Mouse (Mus musculus) lung, embryonic 14.5 days (tissue): ENCODE measurements around the gene Slc38a9. TPM values are rescaled to one million over a fixed set of nuclear protein-coding genes. Genes with fewer than 3 reads are reported as not detected.

ENCODE experiments used
- ATAC-seq: fragments of 200-750 bp; cut with Nextera tagmentation; 2 replicates; pipeline ENCODE4 v1.8.0; 2017; ENCODE audit warnings: mild to moderate bottlenecking, moderate TSS enrichment, moderate library complexity; ENCODE audit not compliant: insufficient read depth
- DNase-seq: peaks from one replicate; pipeline ENCODE4 v3.0.0-alpha.2; 2015
- H3K27ac ChIP-seq: fragments of 300-500 bp; sonication (generic); 2 replicates; pipeline ENCODE4 v1.5.1; 2014; ENCODE audit warnings: low read depth, mild to moderate bottlenecking, moderate library complexity
- H3K27me3 ChIP-seq: fragments of 300-500 bp; sonication (generic); 2 replicates; pipeline ENCODE4 v1.6.1; 2014; ENCODE audit warnings: low read length, control low read depth; ENCODE audit not compliant: insufficient read depth
- H3K36me3 ChIP-seq: fragments of 300-500 bp; sonication (generic); 2 replicates; pipeline ENCODE4 v1.6.1; 2014; ENCODE audit warnings: control low read depth; ENCODE audit not compliant: insufficient read depth
- H3K4me1 ChIP-seq: fragments of 300-500 bp; sonication (generic); 2 replicates; pipeline ENCODE4 v1.6.1; 2014; ENCODE audit warnings: antibody characterized with exemption, control low read depth; ENCODE audit not compliant: insufficient read depth
- H3K4me2 ChIP-seq: fragments of 300-500 bp; sonication (generic); 2 replicates; pipeline ENCODE4 v1.6.1; 2014; ENCODE audit warnings: mild to moderate bottlenecking
- H3K4me3 ChIP-seq: fragments of 300-500 bp; sonication (generic); 2 replicates; pipeline ENCODE4 v1.5.1; 2014; ENCODE audit warnings: low read depth, low read length
- H3K9ac ChIP-seq: fragments of 300-500 bp; sonication (generic); 2 replicates; pipeline ENCODE4 v1.6.1; 2014
- H3K9me3 ChIP-seq: fragments of 300-500 bp; sonication (generic); 2 replicates; pipeline ENCODE4 v1.6.1; 2016; ENCODE audit warnings: low read depth, low read length, control low read depth
- CTCF ChIP-seq: IDR thresholded peaks from 2 replicates; pipeline ENCODE4 v1.5.1; 2016; ENCODE audit warnings: antibody characterized with exemption, low read depth
- WGBS: fragments of 180-500 bp; shearing (Covaris S2); extraction: QIAGEN DNeasy Blood & Tissue Kit; methylation state at CpG from one replicate; pipeline ENCODE4 v1.1.7; 2014; 5-methylcytosine and 5-hydroxymethylcytosine counted together
- polyA plus RNA-seq: library from polyadenylated mRNA; unstranded; fragments of >200 nt; fragmentation: Nextera tagmentation; extraction: Ambion mirVana; gene quantifications from 2 replicates; pipeline ENCODE4 v1.2.1, GENCODE M21; 2014

The Slc38a9 gene
- polyA plus RNA-seq, 1 experiment from 2014 or later = 13.1 TPM

GRCm38 (mm10) chr13:112752309-112752975, 91.9 kb downstream of the Slc38a9 start:
- H3K4me3 ChIP-seq = no peak overlapping the region
- no peaks in the 10 kb centered on the region for H3K27me3 ChIP-seq
- H3K36me3 ChIP-seq = no peaks in the 10 kb centered on the region
- H3K9me3 ChIP-seq = no peaks in the 10 kb centered on the region
- peaks cover 26% of the 10 kb centered on the region for H3K4me1 ChIP-seq
- ATAC-seq = no peak
- no peak for TF ChIP-seq CTCF
- no peak for DNase-seq
- H3K9ac ChIP-seq = no peak overlapping the region
- WGBS = 67% methylated on average over 11 of the region's 11 CpGs
- H3K27ac ChIP-seq = peak overlapping the region; percentile 87
- no peak overlapping the region for H3K4me2 ChIP-seq

GRCm38 (mm10) chr13:112753522-112753921, 93.0 kb downstream of the Slc38a9 start:
- Histone ChIP-seq H3K9ac (no peak overlapping the region), H3K27ac (0 out of 2 replicates have a peak overlapping the region, but pooled peaks have one; percentile 34), H3K4me2 (no peak overlapping the region), H3K36me3 (no peaks in the 10 kb centered on the region), H3K4me1 (peaks cover 26% of the 10 kb centered on the region), H3K9me3 (no peaks in the 10 kb centered on the region), H3K27me3 (no peaks in the 10 kb centered on the region), H3K4me3 (no peak overlapping the region)
- 75% methylated on average over 9 of the region's 9 CpGs for WGBS
- TF ChIP-seq CTCF = no peak
- DNase-seq = peak; percentile 48
- no peak for ATAC-seq

GRCm38 (mm10) chr13:112754871-112755270, 94.3 kb downstream of the Slc38a9 start:
- DNase-seq (no peak), ATAC-seq (no peak)

GRCm38 (mm10) chr13:112755507-112756010, 95.0 kb downstream of the Slc38a9 start:
- WGBS = 33% methylated on average over 11 of the region's 11 CpGs
- no peak overlapping the region for H3K9ac ChIP-seq

More at GRCm38 (mm10) chr13:112754871-112755270, 94.3 kb downstream of the Slc38a9 start:
- peaks cover 27% of the 10 kb centered on the region for H3K4me1 ChIP-seq
- TF ChIP-seq CTCF = no peak
- no peaks in the 10 kb centered on the region for H3K9me3 ChIP-seq
- no peak overlapping the region for H3K4me2 ChIP-seq
- H3K4me3 ChIP-seq = no peak overlapping the region
- 57% methylated on average over 4 of the region's 4 CpGs for WGBS
- peak overlapping the region; percentile 75; the same call in 1 of the 2 replicates for H3K27ac ChIP-seq
- no peaks in the 10 kb centered on the region for H3K27me3 ChIP-seq
- no peaks in the 10 kb centered on the region for H3K36me3 ChIP-seq
- H3K9ac ChIP-seq = no peak overlapping the region

GRCm38 (mm10) chr13:112757395-112757794, 96.8 kb downstream of the Slc38a9 start:
- WGBS = 77% methylated on average over 9 of the region's 9 CpGs
- no peak for TF ChIP-seq CTCF
- no peak for ATAC-seq
- Histone ChIP-seq H3K36me3 (no peaks in the 10 kb centered on the region), H3K9me3 (no peaks in the 10 kb centered on the region), H3K4me2 (no peak overlapping the region), H3K4me3 (no peak overlapping the region), H3K27ac (no peak overlapping the region), H3K9ac (no peak overlapping the region), H3K27me3 (no peaks in the 10 kb centered on the region), H3K4me1 (peaks cover 14% of the 10 kb centered on the region; the same call in 1 of the 2 replicates)
- DNase-seq = no peak

More at GRCm38 (mm10) chr13:112755507-112756010, 95.0 kb downstream of the Slc38a9 start:
- Histone ChIP-seq H3K27ac (peak overlapping the region; percentile 75), H3K4me2 (peak overlapping the region; percentile 21), H3K27me3 (no peaks in the 10 kb centered on the region), H3K36me3 (no peaks in the 10 kb centered on the region), H3K4me3 (no peak overlapping the region), H3K9me3 (no peaks in the 10 kb centered on the region), H3K4me1 (peaks cover 29% of the 10 kb centered on the region)
- ATAC-seq (peak; percentile 56; the same call in 1 of the 2 replicates), DNase-seq (peak; percentile 63)
- TF ChIP-seq CTCF = no peak

GRCm38 (mm10) chr13:112758546-112759090, 98.1 kb downstream of the Slc38a9 start:
- no peak for DNase-seq
- H3K4me1 ChIP-seq = peaks cover 10% of the 10 kb centered on the region; the same call in 1 of the 2 replicates
- no peak for TF ChIP-seq CTCF
- H3K4me2 ChIP-seq = no peak overlapping the region
- H3K4me3 ChIP-seq = no peak overlapping the region
- 85% methylated on average over 6 of the region's 6 CpGs for WGBS
- H3K27ac ChIP-seq = no peak overlapping the region
- no peaks in the 10 kb centered on the region for H3K36me3 ChIP-seq
- ATAC-seq = no peak
- H3K9me3 ChIP-seq = no peaks in the 10 kb centered on the region
- no peaks in the 10 kb centered on the region for H3K27me3 ChIP-seq
- H3K9ac ChIP-seq = no peak overlapping the region

GRCm38 (mm10) chr13:112759364-112759763, 98.8 kb downstream of the Slc38a9 start:
- WGBS = 83% methylated on average over 9 of the region's 9 CpGs
- Histone ChIP-seq H3K4me1 (peaks cover 14% of the 10 kb centered on the region), H3K27ac (no peak overlapping the region)

More at GRCm38 (mm10) chr13:112759364-112759763, 98.8 kb downstream of the Slc38a9 start:
- DNase-seq (no peak), ATAC-seq (no peak)
- no peak for TF ChIP-seq CTCF
- Histone ChIP-seq H3K9me3 (no peaks in the 10 kb centered on the region), H3K36me3 (no peaks in the 10 kb centered on the region), H3K4me3 (no peak overlapping the region), H3K9ac (no peak overlapping the region), H3K27me3 (no peaks in the 10 kb centered on the region), H3K4me2 (no peak overlapping the region)
